Mouse (Mus musculus): ENCODE measurements around the gene Mnt. TPM values are rescaled to one million over a fixed set of nuclear protein-coding genes. Genes with fewer than 3 reads are reported as not detected.

Mnt gene
- polyA plus RNA-seq, 2 experiments = 1.2 to 2.5 TPM

DNA sequence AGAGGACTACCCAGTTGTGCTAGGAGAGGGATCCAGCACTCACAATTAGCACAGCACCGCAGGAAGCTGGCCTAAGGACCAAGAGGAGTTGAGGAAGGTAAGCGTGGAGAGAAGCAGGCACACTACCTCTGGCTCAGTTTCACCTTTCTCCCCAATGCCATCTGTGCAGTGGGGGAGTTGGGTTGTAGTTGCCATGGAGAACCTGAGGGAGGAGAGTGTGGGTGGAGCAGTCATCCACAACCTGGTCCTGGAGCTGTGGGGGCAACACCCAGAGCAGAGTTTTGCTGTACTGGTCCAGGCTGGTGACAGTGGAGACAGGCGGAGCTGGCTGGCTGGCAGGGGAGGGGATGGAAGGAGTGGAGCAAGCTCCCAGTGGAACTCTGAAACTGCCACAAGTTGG lies 43.9 kb downstream of the Mnt start:
- Histone ChIP-seq H3K4me1 (replicated peaks; ENCODE audit: control insufficient read depth in 2 of 2, insufficient read depth in 2 of 2, low read length in 1 of 2) (peaks cover 0 to 3% of the 10 kb centered on the region in 2 experiments; a peak in 1 of 4 replicates), H3K4me3 (ENCODE audit: insufficient read depth in 1 of 2, low read depth in 2 of 2, low read length in 2 of 2) (no peak overlapping the region), H3K9ac (replicated peaks) (no peak overlapping the region), H3K36me3 (replicated peaks; ENCODE audit: control insufficient read depth, insufficient read depth, low read depth) (no peaks in the 10 kb centered on the region), H3K9me3 (ENCODE audit: control insufficient read depth, low read length) (no peaks in the 10 kb centered on the region), H3K27me3 (ENCODE audit: control insufficient read depth, insufficient read depth, low read length) (no peaks in the 10 kb centered on the region), H3K4me2 (ENCODE audit: low read depth) (no peak overlapping the region), H3K27ac (no peak overlapping the region)
- TF ChIP-seq EP300 (IDR thresholded peaks at IDR 0.05; ENCODE audit: low read depth) = no peak
- no peak for TF ChIP-seq CTCF (IDR thresholded peaks at IDR 0.05; ENCODE audit: low read depth)
- DNase-seq (ENCODE audit: low read depth in 3 of 3, low spot score in 3 of 3) (no peak), ATAC-seq (ENCODE audit: insufficient read depth) (no peak)
- 67% methylated on average over 3 of the region's 3 CpGs for WGBS (ENCODE audit: insufficient replicate concordance)

- Histone ChIP-seq H3K36me3 (replicated peaks; ENCODE audit: control insufficient read depth, insufficient read depth, low read depth) (no peaks in the 10 kb centered on the region), H3K4me2 (ENCODE audit: low read depth) (no peak overlapping the region), H3K9ac (replicated peaks) (no peak overlapping the region), H3K9me3 (ENCODE audit: control insufficient read depth, low read length) (no peaks in the 10 kb centered on the region), H3K4me1 (replicated peaks; ENCODE audit: control insufficient read depth in 2 of 2, insufficient read depth in 2 of 2, low read length in 1 of 2) (peaks cover 0 to 3% of the 10 kb centered on the region in 2 experiments; a peak in 1 of 4 replicates), H3K27me3 (ENCODE audit: control insufficient read depth, insufficient read depth, low read length) (no peaks in the 10 kb centered on the region), H3K27ac (no peak overlapping the region), H3K4me3 (ENCODE audit: insufficient read depth in 1 of 2, low read depth in 2 of 2, low read length in 2 of 2) (no peak overlapping the region)
- DNase-seq (ENCODE audit: low read depth in 3 of 3, low spot score in 3 of 3) (no peak), ATAC-seq (ENCODE audit: insufficient read depth) (no peak)
- TF ChIP-seq EP300 (IDR thresholded peaks at IDR 0.05; ENCODE audit: low read depth) (no peak), CTCF (IDR thresholded peaks at IDR 0.05; ENCODE audit: low read depth) (no peak)
- 21% methylated on average over 9 of the region's 9 CpGs for WGBS (ENCODE audit: insufficient replicate concordance)
These were observed 46.1 kb downstream of the Mnt start for GRCm38 (mm10) chr11:74876801-74877200.

GRCm38 (mm10) chr11:74880999-74881398 lies 50.3 kb downstream of the Mnt start:
- no peak for ATAC-seq (ENCODE audit: insufficient read depth)
- no peak overlapping the region for H3K4me2 ChIP-seq (ENCODE audit: low read depth)
- no peak for DNase-seq (ENCODE audit: low read depth in 3 of 3, low spot score in 3 of 3)
- TF ChIP-seq EP300 (IDR thresholded peaks at IDR 0.05; ENCODE audit: low read depth) (no peak), CTCF (IDR thresholded peaks at IDR 0.05; ENCODE audit: low read depth) (no peak)
- no peaks in the 10 kb centered on the region for H3K36me3 ChIP-seq (replicated peaks; ENCODE audit: control insufficient read depth, insufficient read depth, low read depth)
- no peaks in the 10 kb centered on the region for H3K9me3 ChIP-seq (ENCODE audit: control insufficient read depth, low read length)
- WGBS (ENCODE audit: insufficient replicate concordance) = 83% methylated on average over 9 of the region's 9 CpGs
- no peak overlapping the region for H3K27ac ChIP-seq
- no peak overlapping the region for H3K4me3 ChIP-seq (ENCODE audit: insufficient read depth in 1 of 2, low read depth in 2 of 2, low read length in 2 of 2)
- peaks cover 0 to 3% of the 10 kb centered on the region in 2 experiments; a peak in 1 of 4 replicates for H3K4me1 ChIP-seq (replicated peaks; ENCODE audit: control insufficient read depth in 2 of 2, insufficient read depth in 2 of 2, low read length in 1 of 2)
- no peak overlapping the region for H3K9ac ChIP-seq (replicated peaks)
- H3K27me3 ChIP-seq (ENCODE audit: control insufficient read depth, insufficient read depth, low read length) = no peaks in the 10 kb centered on the region

DNA sequence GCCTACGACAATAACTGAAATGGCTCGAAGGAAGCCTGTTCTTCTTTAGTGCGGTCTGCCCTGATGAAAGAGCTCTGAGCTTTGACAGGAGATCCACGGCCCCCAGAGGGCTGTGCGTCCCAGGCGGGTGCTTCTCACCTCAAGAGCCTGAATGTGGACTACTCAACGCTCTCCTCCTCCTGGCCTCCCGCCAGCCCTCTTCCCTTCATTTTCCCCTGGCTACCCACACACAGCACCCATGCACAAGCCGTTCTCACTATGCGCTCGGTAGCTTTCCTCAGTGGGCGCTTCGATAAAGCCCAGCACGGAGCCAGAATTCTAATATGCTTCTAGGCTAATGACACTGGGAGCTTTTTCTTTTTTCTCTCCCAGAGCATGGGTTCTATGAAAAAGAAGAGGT lies 51.3 kb downstream of the Mnt start:
- Histone ChIP-seq H3K36me3 (replicated peaks; ENCODE audit: control insufficient read depth, insufficient read depth, low read depth) (no peaks in the 10 kb centered on the region), H3K9ac (replicated peaks) (no peak overlapping the region), H3K4me2 (ENCODE audit: low read depth) (no peak overlapping the region), H3K4me1 (replicated peaks; ENCODE audit: control insufficient read depth in 2 of 2, insufficient read depth in 2 of 2, low read length in 1 of 2) (no peaks in the 10 kb centered on the region), H3K27me3 (ENCODE audit: control insufficient read depth, insufficient read depth, low read length) (no peaks in the 10 kb centered on the region), H3K27ac (no peak overlapping the region), H3K4me3 (ENCODE audit: insufficient read depth in 1 of 2, low read depth in 2 of 2, low read length in 2 of 2) (no peak overlapping the region), H3K9me3 (ENCODE audit: control insufficient read depth, low read length) (no peaks in the 10 kb centered on the region)
- TF ChIP-seq EP300 (IDR thresholded peaks at IDR 0.05; ENCODE audit: low read depth) (no peak), CTCF (IDR thresholded peaks at IDR 0.05; ENCODE audit: low read depth) (no peak)
- DNase-seq (ENCODE audit: low read depth in 3 of 3, low spot score in 3 of 3) (no peak), ATAC-seq (ENCODE audit: insufficient read depth) (no peak)
- WGBS (ENCODE audit: insufficient replicate concordance) = 78% methylated on average over 14 of the region's 14 CpGs

GRCm38 (mm10) chr11:74883098-74883497 lies 52.4 kb downstream of the Mnt start:
- H3K27ac ChIP-seq = no peak overlapping the region
- H3K4me1 ChIP-seq (replicated peaks; ENCODE audit: control insufficient read depth in 2 of 2, insufficient read depth in 2 of 2, low read length in 1 of 2) = no peaks in the 10 kb centered on the region
- TF ChIP-seq CTCF (IDR thresholded peaks at IDR 0.05; ENCODE audit: low read depth) = no peak
- TF ChIP-seq EP300 (IDR thresholded peaks at IDR 0.05; ENCODE audit: low read depth) = no peak
- no peak overlapping the region for H3K4me2 ChIP-seq (ENCODE audit: low read depth)
- no peaks in the 10 kb centered on the region for H3K36me3 ChIP-seq (replicated peaks; ENCODE audit: control insufficient read depth, insufficient read depth, low read depth)
- WGBS (ENCODE audit: insufficient replicate concordance) = 81% methylated on average over 10 of the region's 10 CpGs
- H3K4me3 ChIP-seq (ENCODE audit: insufficient read depth in 1 of 2, low read depth in 2 of 2, low read length in 2 of 2) = no peak overlapping the region
- H3K27me3 ChIP-seq (ENCODE audit: control insufficient read depth, insufficient read depth, low read length) = no peaks in the 10 kb centered on the region
- ATAC-seq (ENCODE audit: insufficient read depth) (no peak), DNase-seq (ENCODE audit: low read depth in 3 of 3, low spot score in 3 of 3) (no peak)
- H3K9me3 ChIP-seq (ENCODE audit: control insufficient read depth, low read length) = no peaks in the 10 kb centered on the region
- H3K9ac ChIP-seq (replicated peaks) = no peak overlapping the region

All from liver, embryonic 14.5 days (tissue).